8 mouse cellular contexts compared by ENCODE assay signal in the genomic region with DNA sequence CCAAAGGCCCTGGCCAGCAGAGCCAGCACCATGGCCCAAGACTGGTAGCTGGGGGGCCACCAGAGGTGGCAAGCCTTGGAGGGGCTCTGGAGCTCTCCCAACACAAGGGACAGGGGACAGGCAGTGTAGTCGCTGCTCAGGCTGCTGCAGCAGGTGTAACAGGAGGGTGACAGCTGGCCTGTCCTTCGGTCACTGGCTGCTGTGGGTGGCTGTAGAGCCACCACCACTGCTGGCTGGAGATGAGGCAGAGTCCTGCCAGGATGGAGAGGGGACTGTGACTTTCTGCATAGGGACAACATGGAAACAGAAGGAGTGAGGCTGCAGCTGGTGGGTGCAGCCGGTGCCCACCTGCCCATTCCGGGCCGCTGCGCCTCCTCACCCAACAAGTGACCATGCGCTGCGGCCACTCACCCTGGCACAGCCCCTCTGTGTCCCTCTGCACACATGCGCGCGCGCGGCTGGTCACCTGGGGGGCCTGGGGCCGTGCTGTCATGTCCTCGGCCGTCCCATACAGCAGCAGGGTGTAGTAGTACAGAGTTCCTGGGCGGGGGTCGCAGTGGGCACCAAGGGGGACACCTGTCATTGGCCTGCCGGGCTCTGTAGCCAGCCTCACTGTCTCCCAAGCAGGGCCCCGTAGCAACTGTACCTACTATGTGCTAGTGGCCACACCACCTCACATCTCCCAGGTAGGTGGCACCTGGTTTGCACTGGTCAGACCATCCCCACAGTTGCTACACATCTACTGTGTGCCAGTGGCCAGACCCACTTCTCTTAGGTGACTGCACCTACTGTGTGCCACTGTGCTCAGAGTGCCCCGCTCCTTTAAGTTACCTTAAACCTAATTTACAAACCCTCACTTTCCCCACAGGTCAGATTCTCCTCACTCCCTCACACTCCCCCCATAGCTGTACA. TPM values are rescaled to one million over a fixed set of nuclear protein-coding genes. Genes with fewer than 3 reads are reported as not detected.
DNase-seq lines count a peak whose midpoint lies in the region; ATAC-seq lines count a peak whose summit lies in the region.

No protein-coding gene starts in this region.

- H3K9me3 ChIP-seq in heart, embryonic 12.5 days (replicated peaks): no peaks in the 10 kb centered on the region
- H3K9me3 ChIP-seq in embryonic facial prominence, embryonic 13.5 days: no peaks in the 10 kb centered on the region
- H3K9me3 ChIP-seq in liver, embryonic 13.5 days (replicated peaks): no peaks in the 10 kb centered on the region

- intact Hi-C loops in left cerebral cortex, postnatal 36 days (cut with DNase I): no loop called here

- H3K4me1 ChIP-seq in heart, embryonic 12.5 days (replicated peaks): peaks cover 34% of the 10 kb centered on the region
- peaks cover 36% of the 10 kb centered on the region for H3K4me1 ChIP-seq in embryonic facial prominence, embryonic 13.5 days
- peaks cover 84% of the 10 kb centered on the region for H3K4me1 ChIP-seq in liver, embryonic 13.5 days (replicated peaks)

- no peak overlapping the region for H3K9ac ChIP-seq in heart, embryonic 12.5 days
- H3K9ac ChIP-seq in embryonic facial prominence, embryonic 13.5 days: peak overlapping the region; percentile 72
- peak overlapping the region; percentile 82 for H3K9ac ChIP-seq in liver, embryonic 13.5 days

- H3K27me3 ChIP-seq in heart, embryonic 12.5 days (replicated peaks): peaks cover 37% of the 10 kb centered on the region
- peaks cover 13% of the 10 kb centered on the region for H3K27me3 ChIP-seq in embryonic facial prominence, embryonic 13.5 days
- peaks cover 9% of the 10 kb centered on the region; the same call in 1 of the 2 replicates for H3K27me3 ChIP-seq in liver, embryonic 13.5 days

- H3K27ac ChIP-seq in heart, embryonic 12.5 days (ENCODE audit: poor library complexity, severe bottlenecking): no peak overlapping the region
- H3K27ac ChIP-seq in embryonic facial prominence, embryonic 13.5 days: no peak overlapping the region
- H3K27ac ChIP-seq in liver, embryonic 13.5 days: peak overlapping the region; percentile 91

- no peak for DNase-seq in heart, postnatal 4 days
- DNase-seq in CD4-positive helper T cell, adult 2 months (ENCODE audit: low read depth, low spot score): peak; percentile 17
- no peak for DNase-seq in liver, embryonic 13.5 days
- no peak for DNase-seq in left cerebral cortex, adult 8-10 months (ENCODE audit: low spot score in 2 of 2)
- DNase-seq in right cerebral cortex, postnatal 25 days: no peak
- no peak for DNase-seq in left cerebral cortex, postnatal 36 days (ENCODE audit: low spot score in 2 of 2)

- peak overlapping the region; percentile 96; the same call in 1 of the 2 replicates for H3K4me2 ChIP-seq in heart, embryonic 12.5 days
- peak overlapping the region; percentile 98 for H3K4me2 ChIP-seq in embryonic facial prominence, embryonic 13.5 days
- H3K4me2 ChIP-seq in liver, embryonic 13.5 days: peak overlapping the region; percentile 100

- ATAC-seq in heart, embryonic 12.5 days (ENCODE audit: insufficient number of reproducible peaks, low FRiP score): no peak
- ATAC-seq in embryonic facial prominence, embryonic 13.5 days (ENCODE audit: insufficient number of reproducible peaks, insufficient read depth, low FRiP score, low TSS enrichment, low read depth): no peak
- no peak for ATAC-seq in liver, embryonic 13.5 days (ENCODE audit: low read depth)

- H3K4me3 ChIP-seq in heart, embryonic 12.5 days: no peak overlapping the region
- peak overlapping the region; percentile 62 for H3K4me3 ChIP-seq in embryonic facial prominence, embryonic 13.5 days
- peak overlapping the region; percentile 80 for H3K4me3 ChIP-seq in liver, embryonic 13.5 days (replicated peaks)

- 89% methylated on average over 21 of the region's 21 CpGs for WGBS in heart, embryonic 12.5 days
- 91% methylated on average over 21 of the region's 21 CpGs for WGBS in embryonic facial prominence, embryonic 13.5 days
- WGBS in liver, embryonic 13.5 days (ENCODE audit: insufficient replicate concordance): 83% methylated on average over 21 of the region's 21 CpGs

- H3K36me3 ChIP-seq in heart, embryonic 12.5 days: peaks cover 17% of the 10 kb centered on the region
- H3K36me3 ChIP-seq in embryonic facial prominence, embryonic 13.5 days: peaks cover 16% of the 10 kb centered on the region
- peaks cover 24% of the 10 kb centered on the region for H3K36me3 ChIP-seq in liver, embryonic 13.5 days

RNA-seq across cellular contexts. Expression of gene 2310011J03Rik, which starts 1.6 kb away (rescaled TPM):
- 32.7 and 32.8 TPM in 2 replicates for polyA plus RNA-seq in heart, embryonic 12.5 days (2016; fragmentation: Nextera tagmentation; extraction: Ambion mirVana)
- total RNA-seq in heart, postnatal 4 days (2021): 10 to 100 TPM; 16.9 TPM
- polyA plus RNA-seq in embryonic facial prominence, embryonic 13.5 days (2015; fragmentation: Nextera tagmentation; extraction: Ambion mirVana): 49.3 and 57.9 TPM in 2 replicates
- polyA plus RNA-seq in liver, embryonic 13.5 days (2015; fragmentation: Nextera tagmentation; extraction: Ambion mirVana): 42.3 and 43.7 TPM in 2 replicates
- total RNA-seq in left cerebral cortex, adult 8-10 months (2022): 10 to 100 TPM; 25.7 to 29.0 (median 27.3) TPM
- 10 to 100 TPM; 26.6 to 30.1 TPM for total RNA-seq in left cerebral cortex, postnatal 36 days (2021)

RNA-seq across cellular contexts. Expression of gene Pcsk4, which starts 7.4 kb away (rescaled TPM):
- polyA plus RNA-seq in heart, embryonic 12.5 days (2016; fragmentation: Nextera tagmentation; extraction: Ambion mirVana): 1.0 and 1.5 TPM in 2 replicates
- total RNA-seq in heart, postnatal 4 days (2021): 1 to 10 TPM; 1.3 to 2.0 TPM
- polyA plus RNA-seq in embryonic facial prominence, embryonic 13.5 days (2015; fragmentation: Nextera tagmentation; extraction: Ambion mirVana): 4.4 and 4.9 TPM in 2 replicates
- polyA plus RNA-seq in liver, embryonic 13.5 days (2015; fragmentation: Nextera tagmentation; extraction: Ambion mirVana): 5.3 TPM in 2 replicates
- total RNA-seq in left cerebral cortex, adult 8-10 months (2022): 10 to 100 TPM in 1 of 4 experiments, 1 to 10 TPM in 3; 6.7 to 10.2 (median 8.3) TPM
- total RNA-seq in left cerebral cortex, postnatal 36 days (2021): 1 to 10 TPM; 4.9 to 6.2 TPM

RNA-seq across cellular contexts. Expression of gene Reep6, which starts 7.8 kb away (rescaled TPM):
- polyA plus RNA-seq in heart, embryonic 12.5 days (2016; fragmentation: Nextera tagmentation; extraction: Ambion mirVana): 3.1 and 3.7 TPM in 2 replicates
- total RNA-seq in heart, postnatal 4 days (2021): 1 to 10 TPM; 1.6 to 1.8 TPM
- polyA plus RNA-seq in embryonic facial prominence, embryonic 13.5 days (2015; fragmentation: Nextera tagmentation; extraction: Ambion mirVana): 6.0 and 6.3 TPM in 2 replicates
- polyA plus RNA-seq in liver, embryonic 13.5 days (2015; fragmentation: Nextera tagmentation; extraction: Ambion mirVana): 50.9 and 65.0 TPM in 2 replicates
- total RNA-seq in left cerebral cortex, adult 8-10 months (2022): 10 to 100 TPM; 12.0 to 14.8 (median 13.6) TPM
- 10 to 100 TPM; 10.6 to 11.5 TPM for total RNA-seq in left cerebral cortex, postnatal 36 days (2021)

RNA-seq across cellular contexts. Expression of gene Apc2, which starts 26.1 kb away (rescaled TPM):
- 0.89 and 1.4 TPM in 2 replicates for polyA plus RNA-seq in heart, embryonic 12.5 days (2016; fragmentation: Nextera tagmentation; extraction: Ambion mirVana)
- total RNA-seq in heart, postnatal 4 days (2021): 1 to 10 TPM; 6.0 to 6.2 TPM
- polyA plus RNA-seq in embryonic facial prominence, embryonic 13.5 days (2015; fragmentation: Nextera tagmentation; extraction: Ambion mirVana): 9.3 and 9.4 TPM in 2 replicates
- polyA plus RNA-seq in liver, embryonic 13.5 days (2015; fragmentation: Nextera tagmentation; extraction: Ambion mirVana): 0.13 and 0.24 TPM in 2 replicates
- total RNA-seq in left cerebral cortex, adult 8-10 months (2022): 100 to 1,000 TPM; 107 to 125 (median 116) TPM
- total RNA-seq in left cerebral cortex, postnatal 36 days (2021): 100 to 1,000 TPM; 105 to 116 TPM

RNA-seq across cellular contexts. Expression of gene Adamtsl5, which starts 26.3 kb away (rescaled TPM):
- polyA plus RNA-seq in heart, embryonic 12.5 days (2016; fragmentation: Nextera tagmentation; extraction: Ambion mirVana): 5.3 and 6.7 TPM in 2 replicates
- 10 to 100 TPM; 32.8 to 34.2 TPM for total RNA-seq in heart, postnatal 4 days (2021)
- polyA plus RNA-seq in embryonic facial prominence, embryonic 13.5 days (2015; fragmentation: Nextera tagmentation; extraction: Ambion mirVana): 3.2 and 4.3 TPM in 2 replicates
- polyA plus RNA-seq in liver, embryonic 13.5 days (2015; fragmentation: Nextera tagmentation; extraction: Ambion mirVana): 1.8 and 2.5 TPM in 2 replicates
- total RNA-seq in left cerebral cortex, adult 8-10 months (2022): 10 to 100 TPM; 10.7 to 12.1 (median 11.5) TPM
- 10 to 100 TPM in 1 of 2 experiments, 1 to 10 TPM in 1; 7.5 to 10.0 TPM for total RNA-seq in left cerebral cortex, postnatal 36 days (2021)

Comparison
In these comparisons a context has a peak if more than half of its experiments do, and no peak if none do; other contexts are left out.
1. RNA of gene Reep6, which starts 7.8 kb away (total RNA-seq): 12.0 to 14.8 TPM in left cerebral cortex, adult 8-10 months and 10.6 to 11.5 TPM in left cerebral cortex, postnatal 36 days; 1.6 to 1.8 TPM in heart, postnatal 4 days; every median in the first group is over 4 times any median in the second.
2. Peak in every context shown above with its lines, with median percentiles within 50 percentile points of each other: H3K4me2 ChIP-seq.